Mouse (Mus musculus) hindbrain, embryonic 12.5 days (tissue): ENCODE data around the gene Prl7a2. TPM values are rescaled to one million over a fixed set of nuclear protein-coding genes. Genes with fewer than 3 reads are reported as not detected.

ENCODE experiments used
- ATAC-seq: fragments of 200-750 bp; cut with Nextera tagmentation; 2 replicates; pipeline ENCODE4 v1.8.0; 2017; ENCODE audit warnings: moderate TSS enrichment; ENCODE audit not compliant: low FRiP score
- H3K27ac ChIP-seq: fragments of 300-500 bp; sonication (generic); 2 replicates; pipeline ENCODE4 v1.5.1; 2016; ENCODE audit warnings: mild to moderate bottlenecking
- H3K27me3 ChIP-seq: fragments of 300-500 bp; sonication (generic); 2 replicates; pipeline ENCODE4 v1.6.1; 2016; ENCODE audit warnings: mild to moderate bottlenecking
- H3K36me3 ChIP-seq: fragments of 300-500 bp; sonication (generic); 2 replicates; pipeline ENCODE4 v1.6.1; 2016; ENCODE audit warnings: mild to moderate bottlenecking
- H3K4me1 ChIP-seq: fragments of 300-500 bp; sonication (generic); 2 replicates; pipeline ENCODE4 v1.6.1; 2016
- H3K4me2 ChIP-seq: fragments of 300-500 bp; sonication (generic); replicated peaks from 2 replicates; pipeline ENCODE4 v1.6.1; 2016; ENCODE audit warnings: mild to moderate bottlenecking
- H3K4me3 ChIP-seq: fragments of 300-500 bp; sonication (generic); 2 replicates; pipeline ENCODE4 v1.5.1; 2016; ENCODE audit warnings: mild to moderate bottlenecking
- H3K9ac ChIP-seq: fragments of 300-500 bp; sonication (generic); 2 replicates; pipeline ENCODE4 v1.6.1; 2016; ENCODE audit warnings: mild to moderate bottlenecking, moderate library complexity
- H3K9me3 ChIP-seq: fragments of 300-500 bp; sonication (generic); replicated peaks from 2 replicates; pipeline ENCODE4 v1.6.1; 2016; ENCODE audit warnings: mild to moderate bottlenecking
- WGBS: fragments of 180-500 bp; shearing (Covaris S2); methylation state at CpG from one replicate; pipeline ENCODE4 v1.1.7; 2016; 5-methylcytosine and 5-hydroxymethylcytosine counted together
- polyA plus RNA-seq: library from polyadenylated mRNA; unstranded; fragments of >200 nt; fragmentation: Nextera tagmentation; extraction: Ambion mirVana; gene quantifications from 2 replicates; pipeline ENCODE4 v1.2.1, GENCODE M21; 2016

Gene Prl7a2
- not detected in 2 replicates for polyA plus RNA-seq

DNA sequence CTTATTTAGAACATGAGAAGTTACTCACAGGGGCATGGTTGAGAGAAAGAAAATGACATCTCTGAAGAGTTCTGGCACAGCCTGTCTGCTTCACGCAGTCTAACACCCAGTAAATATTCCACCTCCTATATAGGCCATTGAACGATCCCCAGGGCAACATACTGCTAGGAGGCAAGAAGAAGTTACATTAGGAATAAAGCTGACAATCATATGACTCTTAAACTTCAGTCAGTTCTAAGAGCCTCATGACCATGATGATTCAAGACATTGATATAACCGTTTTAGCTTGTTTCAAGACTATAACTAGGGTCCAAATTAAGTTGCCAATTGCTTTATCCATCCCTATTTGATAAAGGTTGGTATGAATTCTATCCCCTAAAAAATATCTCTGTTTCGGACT, at the start of gene Prl7a2:
Gene Prl7a2 (minus strand): TSS at position 101 of the 400 bp plus-strand sequence.
- no peak for ATAC-seq
- no peaks in the 10 kb centered on the region for H3K27me3 ChIP-seq
- 83% methylated on average over 4 of the region's 4 CpGs for WGBS

DNA sequence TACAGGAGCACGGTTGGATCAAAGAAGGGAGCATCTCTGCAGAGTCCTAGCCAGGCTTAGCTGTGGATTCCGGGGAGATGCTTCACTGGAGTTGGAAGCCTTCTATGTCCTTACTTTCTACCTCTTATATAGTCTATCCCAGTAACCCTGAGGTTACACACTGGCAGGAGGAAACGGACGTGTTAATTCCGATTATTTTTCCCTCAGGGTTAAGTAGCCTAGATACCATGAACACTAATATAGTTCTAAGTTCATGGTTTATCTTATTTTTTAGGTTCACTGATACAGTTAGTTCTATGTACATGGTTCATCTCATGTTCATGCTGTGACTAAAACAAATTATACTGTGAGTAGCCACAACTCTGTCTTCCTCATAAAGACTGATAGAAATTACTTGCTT, 48.8 kb upstream of the Prl7a2 start, which contains the start of gene Prl7d1:
Gene Prl7d1 (minus strand): TSS at position 101 of the 400 bp plus-strand sequence.
- no peaks in the 10 kb centered on the region for H3K36me3 ChIP-seq
- no peak within 1 kb of the TSS for H3K9ac ChIP-seq
- no peak for ATAC-seq
- no peaks in the 10 kb centered on the region for H3K4me1 ChIP-seq
- no peaks in the 10 kb centered on the region for H3K27me3 ChIP-seq
- no peak within 1 kb of the TSS for H3K4me3 ChIP-seq
- no peak within 1 kb of the TSS for H3K27ac ChIP-seq
- WGBS, result 93% methylated on average over 5 of the region's 5 CpGs
- H3K9me3 ChIP-seq, result no peaks in the 10 kb centered on the region
- H3K4me2 ChIP-seq, result no peak within 1 kb of the TSS

More for the DNA sequence above, at the start of gene Prl7a2:
- no peak within 1 kb of the TSS for H3K9ac ChIP-seq
- no peak within 1 kb of the TSS for H3K4me2 ChIP-seq
- no peaks in the 10 kb centered on the region for H3K36me3 ChIP-seq
- H3K27ac ChIP-seq, result no peak within 1 kb of the TSS
- no peaks in the 10 kb centered on the region for H3K4me1 ChIP-seq
- H3K4me3 ChIP-seq, result no peak within 1 kb of the TSS
- no peaks in the 10 kb centered on the region for H3K9me3 ChIP-seq

DNA sequence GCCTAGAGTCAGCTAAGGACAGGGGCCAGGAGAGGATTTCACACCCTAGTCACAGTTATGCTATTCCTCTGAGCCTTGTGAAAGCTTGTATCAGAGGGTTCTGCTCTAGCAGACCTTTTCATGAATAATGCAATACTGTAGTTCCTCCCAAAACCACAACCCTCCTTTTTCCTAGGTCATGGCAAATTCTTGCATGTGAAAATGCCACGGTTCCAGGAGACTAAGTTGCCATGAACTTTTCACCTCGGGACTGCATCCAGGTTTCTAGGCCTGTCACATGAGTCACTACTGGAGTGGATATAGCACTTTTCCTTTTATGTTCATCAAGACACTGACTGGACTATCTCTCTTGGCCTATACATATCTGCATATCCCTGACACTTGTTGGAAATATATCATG, 38.7 kb upstream of the Prl7a2 start:
- H3K4me2 ChIP-seq, result no peak overlapping the region
- no peak for ATAC-seq
- H3K27ac ChIP-seq, result no peak overlapping the region
- no peak overlapping the region for H3K4me3 ChIP-seq
- 70% methylated on average over 2 of the region's 2 CpGs for WGBS
- no peaks in the 10 kb centered on the region for H3K36me3 ChIP-seq
- H3K9ac ChIP-seq, result no peak overlapping the region
- no peaks in the 10 kb centered on the region for H3K27me3 ChIP-seq
- no peaks in the 10 kb centered on the region for H3K9me3 ChIP-seq
- H3K4me1 ChIP-seq, result no peaks in the 10 kb centered on the region

DNA sequence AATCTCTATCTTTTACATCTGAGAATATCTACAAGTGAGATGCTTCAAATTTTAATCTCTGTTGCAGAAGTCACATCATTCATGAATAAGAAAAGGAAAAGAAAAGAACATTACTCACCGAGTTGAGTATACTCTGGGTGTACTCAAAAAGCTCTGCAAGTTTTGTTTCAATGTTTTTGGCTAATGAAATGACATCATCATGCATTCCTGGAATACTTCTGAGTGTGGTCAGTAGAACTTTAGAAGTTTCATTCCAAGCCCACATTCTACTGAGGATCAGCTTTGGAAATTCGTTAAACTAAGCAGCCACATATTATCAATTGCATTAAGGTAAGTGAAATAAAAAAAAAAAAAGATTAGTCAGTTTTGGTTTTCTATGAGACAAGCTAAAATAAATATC, 7.1 kb downstream of the Prl7a2 start:
- Histone ChIP-seq H3K4me3 (no peak overlapping the region), H3K4me1 (no peaks in the 10 kb centered on the region), H3K9me3 (no peaks in the 10 kb centered on the region), H3K27me3 (no peaks in the 10 kb centered on the region), H3K4me2 (no peak overlapping the region), H3K36me3 (no peaks in the 10 kb centered on the region), H3K9ac (no peak overlapping the region), H3K27ac (no peak overlapping the region)
- WGBS, result 81% methylated on average over 2 of the region's 2 CpGs
- no peak for ATAC-seq

DNA sequence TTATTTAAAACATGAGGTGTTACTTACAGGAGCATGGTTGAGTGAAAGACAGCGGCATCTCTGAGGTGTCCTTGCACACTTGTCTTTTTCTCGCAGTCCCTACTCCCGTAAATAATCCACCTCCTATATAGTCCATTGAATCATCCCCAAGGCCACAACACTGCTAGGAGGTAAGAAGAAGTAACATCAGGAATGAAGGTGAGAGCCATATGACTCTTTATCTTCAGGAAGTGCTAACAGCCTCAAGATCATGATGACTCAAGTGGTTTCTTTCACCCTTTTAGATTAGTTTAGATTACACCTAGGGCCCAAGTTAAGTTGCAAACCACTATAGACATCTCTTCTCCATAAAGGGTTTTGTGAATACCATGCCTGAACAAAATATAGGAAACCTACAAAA, 25.4 kb downstream of the Prl7a2 start, which contains the start of gene Prl7a1:
Gene Prl7a1 (minus strand): TSS at position 101 of the 400 bp plus-strand sequence.
- Histone ChIP-seq H3K27me3 (no peaks in the 10 kb centered on the region), H3K9me3 (no peaks in the 10 kb centered on the region), H3K36me3 (no peaks in the 10 kb centered on the region), H3K27ac (no peak within 1 kb of the TSS), H3K9ac (no peak within 1 kb of the TSS), H3K4me1 (no peaks in the 10 kb centered on the region), H3K4me2 (no peak within 1 kb of the TSS), H3K4me3 (no peak within 1 kb of the TSS)
- WGBS, result 96% methylated on average over 3 of the region's 3 CpGs
- ATAC-seq, result no peak

DNA sequence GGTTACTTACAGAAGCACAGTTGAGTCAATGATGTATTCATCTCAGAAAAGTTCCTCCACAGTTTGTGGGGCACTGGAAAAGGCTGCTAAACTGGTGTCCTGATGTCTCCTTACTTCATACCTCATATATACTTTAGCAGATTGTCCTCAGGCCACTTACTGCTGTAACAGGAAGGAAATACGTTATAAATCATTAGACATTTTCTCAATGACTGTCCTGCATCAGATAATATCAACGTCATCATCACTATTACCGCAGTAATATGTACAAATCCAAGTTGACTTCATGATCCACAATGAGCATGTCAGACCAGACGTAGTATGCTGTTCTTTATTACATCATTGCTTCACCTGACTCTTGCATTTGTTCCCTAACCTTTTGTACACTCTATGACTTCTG, 57.4 kb downstream of the Prl7a2 start, which contains the start of gene Prl7b1:
Gene Prl7b1 (minus strand): TSS at position 101 of the 400 bp plus-strand sequence.
- no peak within 1 kb of the TSS for H3K9ac ChIP-seq
- H3K36me3 ChIP-seq, result no peaks in the 10 kb centered on the region
- 83% methylated on average over 4 of the region's 4 CpGs for WGBS
- no peaks in the 10 kb centered on the region for H3K27me3 ChIP-seq
- H3K27ac ChIP-seq, result no peak within 1 kb of the TSS
- no peaks in the 10 kb centered on the region for H3K4me1 ChIP-seq
- ATAC-seq, result no peak
- H3K4me3 ChIP-seq, result no peak within 1 kb of the TSS
- no peak within 1 kb of the TSS for H3K4me2 ChIP-seq
- H3K9me3 ChIP-seq, result no peaks in the 10 kb centered on the region

Other genes starting within 250 kb of the Prl7a2 start
- not detected in 2 replicates for gene Prl8a6, start 229.3 kb downstream of the Prl7a2 start, polyA plus RNA-seq
- gene Prl8a8, start 154.8 kb downstream of the Prl7a2 start, polyA plus RNA-seq, result not detected in 2 replicates
- not detected in 2 replicates for gene Prl8a9, start 103.4 kb downstream of the Prl7a2 start, polyA plus RNA-seq
- gene Prl8a1, start 85.9 kb downstream of the Prl7a2 start, polyA plus RNA-seq, result not detected in 2 replicates
- gene Prl7b1, start 57.5 kb downstream of the Prl7a2 start, polyA plus RNA-seq, result not detected in 2 replicates
- not detected in 2 replicates for gene Prl7a1, start 25.5 kb downstream of the Prl7a2 start, polyA plus RNA-seq
- gene Prl7d1, start 48.7 kb upstream of the Prl7a2 start, polyA plus RNA-seq, result not detected in 2 replicates
- not detected in 2 replicates for gene Prl7c1, start 112.8 kb upstream of the Prl7a2 start, polyA plus RNA-seq
- not detected in 2 replicates for gene Prl2a1, start 133.6 kb upstream of the Prl7a2 start, polyA plus RNA-seq
- not detected in 2 replicates for gene Prl2c1, start 181.3 kb upstream of the Prl7a2 start, polyA plus RNA-seq